Mouse (Mus musculus) CH12.LX (cell line): ENCODE results near the gene Gm44965.

Source experiments
- CHD1 ChIP-seq: IDR thresholded peaks from 2 replicates; pipeline ENCODE4 v1.6.1; 2012; ENCODE audit warnings: low read depth, low read length, improper control_type of control experiment, inconsistent platforms
- CTCF ChIP-seq, 2 experiments: IDR thresholded peaks in 1 of 2; conservative IDR thresholded peaks in 1 of 2; 2 replicates each; pipeline ENCODE4 v1.5.1; 2011 to 2012; ENCODE audit warnings: low read depth in 2 of 2, low read length in 2 of 2, improper control_type of control experiment in 1 of 2, inconsistent platforms in 1 of 2, mild to moderate bottlenecking in 1 of 2, moderate library complexity in 1 of 2
- E2F4 ChIP-seq: IDR thresholded peaks from 2 replicates; pipeline ENCODE4 v1.6.1; 2011; ENCODE audit warnings: low read depth, low read length, improper control_type of control experiment; ENCODE audit not compliant: insufficient replicate concordance
- GABPA ChIP-seq: IDR thresholded peaks from 2 replicates; pipeline ENCODE4 v1.6.1; 2012; ENCODE audit warnings: low read depth, low read length, improper control_type of control experiment, inconsistent platforms; ENCODE audit not compliant: insufficient replicate concordance
- JUND ChIP-seq: conservative IDR thresholded peaks from 2 replicates; pipeline ENCODE4 v1.6.1; 2011; ENCODE audit warnings: low read depth, low read length, improper control_type of control experiment
- POLR2A ChIP-seq: IDR thresholded peaks from 2 replicates; pipeline ENCODE4 v1.6.1; 2011; ENCODE audit warnings: low read depth, mild to moderate bottlenecking, improper control_type of control experiment, low read length
- POLR2AphosphoS2 ChIP-seq: IDR thresholded peaks from 2 replicates; pipeline ENCODE4 v1.6.1; 2011; ENCODE audit warnings: low read depth, low read length, improper control_type of control experiment
- SIN3A ChIP-seq: IDR thresholded peaks from 2 replicates; pipeline ENCODE4 v1.6.1; 2012; ENCODE audit warnings: low read length, improper control_type of control experiment, inconsistent platforms
- UBTF ChIP-seq: IDR thresholded peaks from 2 replicates; pipeline ENCODE4 v1.6.1; 2012; ENCODE audit warnings: low read depth, mild to moderate bottlenecking, inconsistent platforms, low read length, improper control_type of control experiment, moderate library complexity

DNA sequence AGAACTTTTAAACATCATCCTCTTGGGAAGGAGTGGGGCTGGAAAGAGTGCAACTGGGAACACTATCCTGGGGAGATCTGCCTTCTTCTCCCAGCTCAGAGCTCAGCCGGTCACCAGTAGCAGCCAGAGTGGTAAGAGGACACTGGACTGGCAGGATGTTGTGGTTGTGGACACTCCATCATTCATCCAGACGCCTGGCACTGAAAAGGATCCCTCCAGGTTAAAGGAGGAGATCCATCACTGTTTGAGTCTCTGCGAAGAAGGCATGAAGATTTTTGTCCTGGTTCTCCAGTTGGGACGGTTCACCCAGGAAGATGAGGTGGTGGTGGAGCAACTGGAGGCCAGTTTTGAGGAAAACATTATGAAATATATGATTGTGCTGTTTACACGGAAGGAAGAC lies 65.0 kb downstream of the Gm44965 start:
- TF ChIP-seq CTCF (conservative IDR thresholded peaks at IDR 0.05 in 1 of 2, IDR thresholded peaks at IDR 0.05 in 1 of 2; ENCODE audit: low read depth in 2 of 2, low read length in 2 of 2) (no peak), UBTF (no peak), POLR2AphosphoS2 (no peak), GABPA (no peak), JUND (no peak), POLR2A (no peak), SIN3A (no peak), CHD1 (no peak), E2F4 (no peak)
